Mouse (Mus musculus): Measurements from ENCODE around the gene Olfr59. TPM values are rescaled to one million over a fixed set of nuclear protein-coding genes. Genes with fewer than 3 reads are reported as not detected.

Gene Olfr59
- total RNA-seq (2014; rRNA removed) (not detected in 2 replicates), polyA plus RNA-seq (2015; fragmentation: Nextera tagmentation; extraction: Ambion mirVana) (not detected in 2 replicates)

GRCm38 (mm10) chr11:74283436-74283835 is at the start of gene Olfr59:
Gene Olfr59, plus strand, starts transcription at chr11:74283736.
- Histone ChIP-seq H3K4me3 (ENCODE audit: low read depth, low read length) (no peak within 1 kb of the TSS), H3K9ac (no peak within 1 kb of the TSS), H3K4me2 (ENCODE audit: low read depth) (no peak within 1 kb of the TSS), H3K9me3 (ENCODE audit: low read length) (no peaks in the 10 kb centered on the region), H3K27me3 (ENCODE audit: insufficient read depth, low read length) (no peaks in the 10 kb centered on the region), H3K36me3 (ENCODE audit: insufficient read depth) (no peaks in the 10 kb centered on the region), H3K4me1 (ENCODE audit: insufficient read depth) (no peaks in the 10 kb centered on the region), H3K27ac (ENCODE audit: low read depth, low read length) (no peak within 1 kb of the TSS)
- DNase-seq (no peak), ATAC-seq (no peak)
- no peak for TF ChIP-seq CTCF (IDR thresholded peaks at IDR 0.05; ENCODE audit: low read depth)
- whole genome bisulfite sequencing: 70% methylated on average over 2 of the region's 2 CpGs

- no peak for DNase-seq
- Histone ChIP-seq H3K4me3 (ENCODE audit: low read depth, low read length) (no peak overlapping the region), H3K4me1 (ENCODE audit: insufficient read depth) (no peaks in the 10 kb centered on the region), H3K27me3 (ENCODE audit: insufficient read depth, low read length) (no peaks in the 10 kb centered on the region), H3K36me3 (ENCODE audit: insufficient read depth) (no peaks in the 10 kb centered on the region), H3K27ac (ENCODE audit: low read depth, low read length) (no peak overlapping the region), H3K9ac (no peak overlapping the region), H3K9me3 (ENCODE audit: low read length) (no peaks in the 10 kb centered on the region), H3K4me2 (ENCODE audit: low read depth) (no peak overlapping the region)
- WGBS: 93% methylated on average over 3 of the region's 3 CpGs
- no peak for ATAC-seq
- TF ChIP-seq CTCF (IDR thresholded peaks at IDR 0.05; ENCODE audit: low read depth): no peak
Observed at GRCm38 (mm10) chr11:74241201-74241600, 42.3 kb upstream of the Olfr59 start.

DNA sequence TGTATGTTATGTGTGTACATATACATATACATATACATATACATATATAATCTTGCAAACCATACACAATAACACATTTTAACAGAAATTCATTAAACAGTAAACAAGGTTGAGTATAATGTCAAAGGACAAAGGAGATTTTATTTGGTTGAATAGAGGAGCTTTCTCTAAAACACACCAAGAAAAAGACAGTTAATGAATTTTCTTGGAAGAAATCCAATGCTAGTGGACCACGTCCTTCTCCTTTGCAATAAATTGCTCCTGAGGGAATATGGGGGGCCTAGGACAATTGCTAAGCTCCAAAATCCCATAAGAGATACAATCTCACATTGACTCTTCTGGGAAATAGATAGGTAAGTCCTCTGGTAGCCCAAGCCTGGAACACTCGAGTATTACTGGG is 24.0 kb upstream of the Olfr59 start, which contains the start of gene Olfr406:
Olfr406 (plus strand) TSS at position 301 of the 400 bp plus-strand sequence.
- Histone ChIP-seq H3K4me2 (ENCODE audit: low read depth) (no peak within 1 kb of the TSS), H3K36me3 (ENCODE audit: insufficient read depth) (no peaks in the 10 kb centered on the region), H3K9ac (no peak within 1 kb of the TSS), H3K9me3 (ENCODE audit: low read length) (0 out of 2 replicates have a peak, but pooled peaks cover 4% of the 10 kb centered on the region), H3K27me3 (ENCODE audit: insufficient read depth, low read length) (no peaks in the 10 kb centered on the region), H3K4me3 (ENCODE audit: low read depth, low read length) (no peak within 1 kb of the TSS), H3K4me1 (ENCODE audit: insufficient read depth) (no peaks in the 10 kb centered on the region), H3K27ac (ENCODE audit: low read depth, low read length) (no peak within 1 kb of the TSS)
- WGBS: 43% methylated on average over 2 of the region's 2 CpGs
- no peak for DNase-seq
- no peak for TF ChIP-seq CTCF (IDR thresholded peaks at IDR 0.05; ENCODE audit: low read depth)
- no peak for ATAC-seq

DNA sequence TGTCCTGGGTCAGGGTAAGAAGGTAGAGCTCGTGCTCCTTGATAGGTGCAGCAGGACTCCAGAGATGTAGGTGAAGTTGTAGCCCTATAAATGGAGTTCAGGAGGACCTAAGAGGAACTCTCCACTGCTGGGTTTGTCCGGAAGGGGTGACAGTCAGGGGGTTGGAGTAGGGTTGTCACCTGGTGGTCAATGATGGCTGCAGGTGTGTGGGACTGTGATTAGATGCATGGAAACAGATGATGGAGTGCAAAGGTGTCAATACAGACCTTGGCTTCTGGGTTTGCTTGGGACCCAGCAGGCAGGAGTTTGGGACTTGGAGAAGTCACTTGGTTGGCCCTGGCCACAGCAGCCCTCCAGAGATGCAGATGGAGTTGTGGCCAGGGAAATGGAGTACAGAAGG is 3.7 kb downstream of the Olfr59 start:
- no peak overlapping the region for H3K4me2 ChIP-seq (ENCODE audit: low read depth)
- no peak overlapping the region for H3K4me3 ChIP-seq (ENCODE audit: low read depth, low read length)
- H3K4me1 ChIP-seq (ENCODE audit: insufficient read depth): no peaks in the 10 kb centered on the region
- WGBS: 71% methylated on average over 2 of the region's 2 CpGs
- H3K27ac ChIP-seq (ENCODE audit: low read depth, low read length): no peak overlapping the region
- H3K9me3 ChIP-seq (ENCODE audit: low read length): no peaks in the 10 kb centered on the region
- ATAC-seq (no peak), DNase-seq (no peak)
- no peaks in the 10 kb centered on the region for H3K36me3 ChIP-seq (ENCODE audit: insufficient read depth)
- H3K9ac ChIP-seq: no peak overlapping the region
- H3K27me3 ChIP-seq (ENCODE audit: insufficient read depth, low read length): no peaks in the 10 kb centered on the region
- no peak for TF ChIP-seq CTCF (IDR thresholded peaks at IDR 0.05; ENCODE audit: low read depth)

DNA sequence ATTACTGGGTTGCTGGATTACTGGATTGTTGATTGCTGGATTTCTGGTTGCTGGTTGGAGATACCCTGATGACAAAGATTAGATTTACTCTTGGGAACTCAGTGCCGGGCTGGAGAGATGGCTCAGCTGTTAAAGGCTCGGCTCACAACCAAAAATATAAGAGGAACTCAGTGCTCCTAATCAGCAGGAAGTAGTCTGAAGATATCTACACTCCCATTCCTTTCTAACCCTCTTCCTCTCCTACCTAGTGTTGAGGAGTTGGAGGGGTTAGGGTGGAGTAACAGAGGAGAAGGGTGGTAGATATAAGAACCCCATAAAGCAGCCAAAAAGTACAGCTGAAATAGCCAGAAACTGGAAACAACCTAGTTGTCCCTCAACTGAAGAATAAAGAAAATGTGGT is 42.5 kb downstream of the Olfr59 start:
- H3K4me2 ChIP-seq (ENCODE audit: low read depth): no peak overlapping the region
- ATAC-seq (no peak), DNase-seq (no peak)
- H3K9ac ChIP-seq: no peak overlapping the region
- no peaks in the 10 kb centered on the region for H3K27me3 ChIP-seq (ENCODE audit: insufficient read depth, low read length)
- H3K27ac ChIP-seq (ENCODE audit: low read depth, low read length): no peak overlapping the region
- no peaks in the 10 kb centered on the region for H3K9me3 ChIP-seq (ENCODE audit: low read length)
- H3K4me3 ChIP-seq (ENCODE audit: low read depth, low read length): no peak overlapping the region
- 80% methylated on average over 2 of the region's 2 CpGs for WGBS
- no peaks in the 10 kb centered on the region for H3K36me3 ChIP-seq (ENCODE audit: insufficient read depth)
- H3K4me1 ChIP-seq (ENCODE audit: insufficient read depth): no peaks in the 10 kb centered on the region
- no peak for TF ChIP-seq CTCF (IDR thresholded peaks at IDR 0.05; ENCODE audit: low read depth)

DNA sequence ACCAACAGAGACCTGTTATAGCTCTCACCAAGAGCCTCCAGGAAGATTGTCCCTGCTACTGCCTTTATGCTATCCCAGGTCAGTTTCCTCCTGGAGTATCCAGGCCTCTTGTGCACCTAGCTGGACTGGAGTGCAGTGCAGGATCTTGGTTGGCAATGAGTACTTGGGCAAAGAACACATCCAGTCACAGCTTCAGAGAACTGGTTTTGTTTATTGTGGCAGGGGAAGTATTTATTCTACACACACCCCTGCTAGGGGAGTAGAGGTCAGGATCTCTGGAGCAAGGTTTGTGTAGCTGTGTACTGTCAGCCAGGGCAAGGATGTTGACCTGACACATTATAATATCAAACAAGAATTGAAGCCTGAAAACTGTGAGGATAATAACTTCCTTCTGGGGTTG is 45.2 kb downstream of the Olfr59 start:
- ATAC-seq (no peak), DNase-seq (no peak)
- Histone ChIP-seq H3K4me2 (ENCODE audit: low read depth) (no peak overlapping the region), H3K9me3 (ENCODE audit: low read length) (no peaks in the 10 kb centered on the region), H3K4me1 (ENCODE audit: insufficient read depth) (no peaks in the 10 kb centered on the region), H3K4me3 (ENCODE audit: low read depth, low read length) (no peak overlapping the region), H3K9ac (no peak overlapping the region), H3K36me3 (ENCODE audit: insufficient read depth) (no peaks in the 10 kb centered on the region), H3K27ac (ENCODE audit: low read depth, low read length) (no peak overlapping the region), H3K27me3 (ENCODE audit: insufficient read depth, low read length) (no peaks in the 10 kb centered on the region)
- TF ChIP-seq CTCF (IDR thresholded peaks at IDR 0.05; ENCODE audit: low read depth): no peak

GRCm38 (mm10) chr11:74337931-74338330 is 54.4 kb downstream of the Olfr59 start, which contains the start of gene Olfr410:
Gene Olfr410, minus strand, starts transcription at chr11:74338031.
- no peak within 1 kb of the TSS for H3K4me3 ChIP-seq (ENCODE audit: low read depth, low read length)
- ATAC-seq: no peak
- no peak within 1 kb of the TSS for H3K4me2 ChIP-seq (ENCODE audit: low read depth)

More at GRCm38 (mm10) chr11:74337931-74338330, 54.4 kb downstream of the Olfr59 start, which contains the start of gene Olfr410:
- H3K27ac ChIP-seq (ENCODE audit: low read depth, low read length): no peak within 1 kb of the TSS
- H3K4me1 ChIP-seq (ENCODE audit: insufficient read depth): no peaks in the 10 kb centered on the region
- TF ChIP-seq CTCF (IDR thresholded peaks at IDR 0.05; ENCODE audit: low read depth): no peak
- H3K27me3 ChIP-seq (ENCODE audit: insufficient read depth, low read length): no peaks in the 10 kb centered on the region
- DNase-seq: no peak
- no peaks in the 10 kb centered on the region for H3K36me3 ChIP-seq (ENCODE audit: insufficient read depth)
- no peak within 1 kb of the TSS for H3K9ac ChIP-seq
- H3K9me3 ChIP-seq (ENCODE audit: low read length): no peaks in the 10 kb centered on the region
- 84% methylated on average over 6 of the region's 6 CpGs for WGBS

Other genes starting within 250 kb of the Olfr59 start
- gene Olfr139, start 227.2 kb upstream of the Olfr59 start, total RNA-seq (2014; rRNA removed): not detected in 2 replicates
- gene Olfr139, start 227.2 kb upstream of the Olfr59 start, polyA plus RNA-seq (2015; fragmentation: Nextera tagmentation; extraction: Ambion mirVana): not detected in 2 replicates
- gene Olfr399, start 227.1 kb upstream of the Olfr59 start, total RNA-seq (2014; rRNA removed): not detected in 2 replicates
- gene Olfr399, start 227.1 kb upstream of the Olfr59 start, polyA plus RNA-seq (2015; fragmentation: Nextera tagmentation; extraction: Ambion mirVana): not detected in 2 replicates
- gene Zfp616, start 213.8 kb upstream of the Olfr59 start, total RNA-seq (2014; rRNA removed): not detected in 2 replicates
- gene Zfp616, start 213.8 kb upstream of the Olfr59 start, polyA plus RNA-seq (2015; fragmentation: Nextera tagmentation; extraction: Ambion mirVana): not detected in 2 replicates
- not detected in 2 replicates for gene Olfr401, start 170.0 kb upstream of the Olfr59 start, total RNA-seq (2014; rRNA removed)
- not detected in 2 replicates for gene Olfr401, start 170.0 kb upstream of the Olfr59 start, polyA plus RNA-seq (2015; fragmentation: Nextera tagmentation; extraction: Ambion mirVana)
- gene Olfr402, start 130.2 kb upstream of the Olfr59 start, total RNA-seq (2014; rRNA removed): not detected in 2 replicates
- gene Olfr402, start 130.2 kb upstream of the Olfr59 start, polyA plus RNA-seq (2015; fragmentation: Nextera tagmentation; extraction: Ambion mirVana): not detected in 2 replicates
- gene Olfr403, start 97.5 kb upstream of the Olfr59 start, total RNA-seq (2014; rRNA removed): not detected in 2 replicates
- not detected in 2 replicates for gene Olfr403, start 97.5 kb upstream of the Olfr59 start, polyA plus RNA-seq (2015; fragmentation: Nextera tagmentation; extraction: Ambion mirVana)
- gene Olfr43, start 72.4 kb upstream of the Olfr59 start, total RNA-seq (2014; rRNA removed): not detected in 2 replicates
- gene Olfr43, start 72.4 kb upstream of the Olfr59 start, polyA plus RNA-seq (2015; fragmentation: Nextera tagmentation; extraction: Ambion mirVana): not detected in 2 replicates
- not detected in 2 replicates for gene Olfr406, start 23.9 kb upstream of the Olfr59 start, total RNA-seq (2014; rRNA removed)
- gene Olfr406, start 23.9 kb upstream of the Olfr59 start, polyA plus RNA-seq (2015; fragmentation: Nextera tagmentation; extraction: Ambion mirVana): not detected in 2 replicates
- not detected in 2 replicates for gene Olfr410, start 54.3 kb downstream of the Olfr59 start, total RNA-seq (2014; rRNA removed)
- not detected in 2 replicates for gene Olfr410, start 54.3 kb downstream of the Olfr59 start, polyA plus RNA-seq (2015; fragmentation: Nextera tagmentation; extraction: Ambion mirVana)
- gene Olfr411, start 68.9 kb downstream of the Olfr59 start, total RNA-seq (2014; rRNA removed): not detected in 2 replicates
- gene Olfr411, start 68.9 kb downstream of the Olfr59 start, polyA plus RNA-seq (2015; fragmentation: Nextera tagmentation; extraction: Ambion mirVana): not detected in 2 replicates
- gene Olfr412, start 78.3 kb downstream of the Olfr59 start, total RNA-seq (2014; rRNA removed): not detected in 2 replicates
- not detected in 2 replicates for gene Olfr412, start 78.3 kb downstream of the Olfr59 start, polyA plus RNA-seq (2015; fragmentation: Nextera tagmentation; extraction: Ambion mirVana)

Data from forebrain, postnatal 0 days (tissue).